Mouse (Mus musculus) c-Kit-positive CD71-positive TER-119-positive erythroid progenitor cells, embryonic 14.5 days (primary cell): ENCODE results near the gene Chn2.
A peak's percentile ranks its signal among the peaks of the same experiment; 100 is the strongest.

Source experiments
- DNase-seq: peaks from one replicate; pipeline ENCODE4 v3.0.0-alpha.2; 2013; ENCODE audit warnings: low spot score

The Chn2 gene

GRCm38 (mm10) chr6:54248354-54249252, 209.2 kb downstream of the Chn2 start:
- DNase-seq = no peak

DNA sequence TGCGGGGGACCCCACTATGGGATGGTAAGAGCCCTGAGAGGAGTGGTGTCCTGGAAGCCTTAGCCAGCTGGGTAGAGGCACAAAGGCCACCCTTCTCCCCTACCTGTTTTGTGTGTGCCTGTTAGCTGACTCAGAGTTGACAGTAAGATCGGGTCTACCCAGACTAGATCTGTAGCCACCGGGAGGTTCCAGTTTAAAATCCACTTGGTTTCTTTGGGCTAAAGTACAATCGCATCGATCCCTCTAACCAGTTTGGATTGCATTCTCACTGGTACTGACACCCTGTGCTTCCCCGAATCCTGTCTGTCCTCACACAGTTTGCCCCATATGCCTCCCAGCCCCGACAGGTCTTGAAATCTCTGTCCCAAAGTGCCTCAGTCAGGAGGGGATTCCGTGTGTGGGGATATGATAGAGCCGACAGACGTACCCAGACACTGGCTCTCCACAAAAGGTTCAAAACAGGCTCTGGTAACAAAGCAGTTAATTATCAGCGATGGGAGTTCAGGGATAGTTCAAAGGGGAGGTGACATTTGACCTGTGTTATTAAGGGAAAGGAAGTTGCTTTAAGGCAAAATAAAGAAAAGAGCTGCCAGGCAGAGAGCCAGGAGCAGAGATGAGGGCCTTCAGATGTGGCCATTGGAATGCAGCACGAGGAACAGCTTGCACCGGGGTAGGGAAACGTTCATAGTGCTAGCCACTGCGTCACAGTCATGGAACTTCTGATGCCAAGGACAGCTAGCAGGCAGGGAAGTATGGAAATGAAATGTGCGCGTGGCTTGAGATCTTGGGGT, 212.2 kb downstream of the Chn2 start:
- no peak for DNase-seq

DNA sequence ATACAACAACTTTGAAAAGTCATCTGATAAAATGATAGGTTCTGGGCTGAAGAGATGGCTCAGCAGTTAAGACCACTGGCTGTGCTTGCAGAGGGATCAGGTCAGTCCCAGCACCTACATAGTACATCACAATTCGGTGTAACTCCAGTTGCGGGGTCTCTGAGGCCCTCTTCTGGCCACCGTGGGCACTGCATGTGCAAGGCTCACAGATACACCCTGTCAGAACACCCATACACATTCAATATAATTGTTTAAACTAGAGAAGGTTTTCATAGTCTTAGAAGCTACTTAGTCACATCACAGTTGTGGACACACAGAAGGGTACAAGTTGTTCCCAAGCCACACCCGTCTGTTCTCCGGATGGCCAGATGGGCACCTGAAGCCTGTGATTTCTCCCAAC, 213.9 kb downstream of the Chn2 start:
- peak; percentile 13 for DNase-seq

- no peak for DNase-seq
Observed at GRCm38 (mm10) chr6:54253881-54254280, 214.5 kb downstream of the Chn2 start.

DNA sequence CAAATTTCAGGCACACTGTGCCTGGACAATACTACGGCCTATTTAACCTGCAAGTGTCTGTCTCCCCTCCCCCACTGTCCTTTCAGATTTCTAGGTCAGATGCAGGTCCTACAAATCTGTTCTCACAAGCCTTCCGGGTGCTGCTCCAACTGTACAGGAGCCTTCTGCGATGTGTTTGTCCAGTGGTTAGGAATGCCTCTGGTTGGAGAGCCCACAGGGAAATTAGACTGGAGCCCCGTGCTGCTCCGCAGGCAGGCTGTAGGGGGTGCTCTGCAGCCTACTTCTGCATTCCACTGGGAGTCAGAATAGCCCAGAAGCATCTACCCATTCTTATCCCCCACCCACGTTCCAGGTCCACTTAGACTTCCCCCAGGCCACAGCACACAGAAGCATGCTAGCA, 215.4 kb downstream of the Chn2 start:
- DNase-seq = no peak

DNA sequence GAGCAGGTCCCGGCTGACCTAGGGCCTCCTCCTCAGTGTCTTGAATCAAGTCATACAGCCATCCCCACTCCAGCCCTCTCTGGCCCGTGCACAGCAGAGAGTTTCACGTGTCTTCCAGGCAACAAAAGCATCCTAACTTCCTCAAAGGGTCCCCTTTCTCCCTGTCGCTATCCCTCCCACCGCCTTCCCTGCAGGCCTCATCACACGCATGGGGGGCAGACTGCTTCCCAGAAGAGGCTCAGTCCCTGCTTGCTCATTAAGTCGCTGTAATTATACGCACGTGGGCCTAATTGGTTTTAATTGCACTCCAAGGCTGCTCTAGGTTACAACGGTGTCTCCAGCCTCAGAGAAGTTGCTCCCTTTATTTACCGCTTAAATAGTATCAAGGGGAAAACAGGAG, 216.0 kb downstream of the Chn2 start:
- no peak for DNase-seq

- DNase-seq = no peak
Observed at GRCm38 (mm10) chr6:54256397-54256796, 217.0 kb downstream of the Chn2 start.

GRCm38 (mm10) chr6:54257552-54257951, 218.2 kb downstream of the Chn2 start:
- no peak for DNase-seq

- DNase-seq = no peak
Observed at GRCm38 (mm10) chr6:54258462-54258861, 219.1 kb downstream of the Chn2 start.

DNA sequence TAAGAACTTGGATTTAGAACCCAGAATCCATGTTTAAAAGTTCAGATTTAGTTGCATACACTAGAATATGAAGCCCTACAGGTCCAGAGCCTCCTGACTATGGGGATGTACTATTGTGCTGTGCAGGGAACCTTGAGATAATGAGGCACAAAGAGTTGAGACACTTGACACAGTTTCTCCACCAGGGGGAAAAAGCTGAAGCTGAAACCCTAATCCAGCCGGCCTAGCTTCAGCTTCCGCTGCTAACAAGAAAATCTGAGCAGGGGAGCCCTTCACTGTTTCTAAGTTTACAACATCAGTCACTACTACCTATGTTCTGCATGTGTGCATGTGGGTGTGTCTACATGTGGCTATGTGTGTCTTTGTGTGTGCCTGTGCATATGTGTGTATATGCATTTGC, 223.4 kb downstream of the Chn2 start:
- DNase-seq = no peak

- DNase-seq = no peak
Observed at GRCm38 (mm10) chr6:54263890-54264289, 224.5 kb downstream of the Chn2 start.

DNA sequence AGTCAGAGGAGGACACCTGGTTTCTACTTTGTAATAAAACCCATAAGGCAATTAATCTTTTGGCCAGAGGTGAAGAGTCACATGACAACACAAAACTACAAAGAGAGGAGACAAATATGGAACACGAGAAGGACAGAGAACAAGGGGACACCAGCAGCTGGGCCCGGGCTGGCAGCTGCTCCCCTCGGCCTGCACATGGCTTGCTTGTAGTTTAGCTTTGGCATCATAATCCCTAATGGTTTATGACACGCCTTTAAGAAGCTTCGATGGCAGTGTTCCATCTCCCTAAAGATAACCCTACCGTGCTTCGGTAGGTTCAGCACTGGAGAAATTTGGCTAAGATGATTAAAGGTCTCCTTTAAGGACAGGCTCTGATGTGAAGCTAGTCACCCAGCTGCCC, 225.2 kb downstream of the Chn2 start:
- DNase-seq = no peak

- DNase-seq = no peak
Observed at GRCm38 (mm10) chr6:54265384-54265783, 226.0 kb downstream of the Chn2 start.

DNA sequence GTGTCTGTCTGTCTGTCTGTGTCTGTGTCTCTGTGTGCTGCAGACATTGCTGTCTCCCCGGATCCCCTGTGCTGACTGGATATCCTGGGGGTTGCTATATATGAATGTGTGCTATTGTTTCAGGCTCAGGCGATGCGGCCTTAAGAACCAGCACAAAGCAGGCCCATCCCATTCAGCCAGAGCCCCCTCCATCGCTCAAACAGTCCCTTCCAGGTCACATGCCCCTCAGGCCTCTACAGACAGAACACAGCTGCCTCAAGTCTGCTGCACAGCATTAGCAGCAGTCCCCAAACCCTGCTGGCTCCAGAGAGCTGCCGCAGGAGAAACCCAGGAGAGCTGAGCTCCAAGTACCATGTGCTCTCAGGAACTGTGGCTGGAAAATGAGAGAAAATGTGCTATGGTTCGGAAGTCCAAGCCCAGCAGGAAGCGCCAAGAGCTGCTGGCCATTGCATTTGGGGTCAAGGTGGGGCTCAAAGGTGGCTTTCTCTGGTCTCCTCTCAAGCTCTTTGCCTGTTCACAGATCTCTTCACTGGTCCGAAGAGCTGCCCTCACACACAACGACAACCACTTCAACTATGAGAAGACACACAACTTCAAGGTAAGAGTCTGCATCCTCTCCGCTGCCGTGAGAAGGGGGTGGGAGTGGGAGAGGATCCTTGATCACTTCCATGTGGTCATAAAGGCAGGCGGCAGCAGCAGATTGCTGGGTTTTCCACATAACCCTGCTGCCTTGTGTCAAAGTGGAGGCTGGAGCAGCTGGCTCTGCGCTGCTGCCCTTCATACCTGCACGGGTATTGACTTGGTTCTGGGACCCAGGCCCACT, 233.4 kb downstream of the Chn2 start:
- DNase-seq = no peak

GRCm38 (mm10) chr6:54273379-54273730, 234.0 kb downstream of the Chn2 start:
- DNase-seq = no peak

DNA sequence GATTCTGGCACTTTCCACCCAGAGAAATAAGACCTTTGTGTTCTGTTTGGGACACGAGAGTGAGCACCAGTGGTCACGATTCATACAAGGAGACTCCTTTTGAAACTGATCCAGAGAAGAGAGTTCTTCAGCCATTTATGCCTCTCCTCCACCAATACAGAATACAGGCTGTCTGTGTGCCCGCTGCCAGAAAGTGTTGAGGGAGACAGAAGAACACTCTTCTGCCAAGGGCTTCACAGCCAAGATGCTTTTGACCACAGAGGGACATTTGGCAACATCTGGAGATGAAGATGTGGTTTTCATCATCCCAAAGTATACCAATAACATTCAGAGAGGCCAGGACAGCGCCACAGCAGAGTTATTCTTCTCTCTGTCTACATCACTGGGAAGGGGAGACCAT, 237.9 kb downstream of the Chn2 start:
- no peak for DNase-seq

GRCm38 (mm10) chr6:54277828-54278227, 238.5 kb downstream of the Chn2 start:
- no peak for DNase-seq

DNA sequence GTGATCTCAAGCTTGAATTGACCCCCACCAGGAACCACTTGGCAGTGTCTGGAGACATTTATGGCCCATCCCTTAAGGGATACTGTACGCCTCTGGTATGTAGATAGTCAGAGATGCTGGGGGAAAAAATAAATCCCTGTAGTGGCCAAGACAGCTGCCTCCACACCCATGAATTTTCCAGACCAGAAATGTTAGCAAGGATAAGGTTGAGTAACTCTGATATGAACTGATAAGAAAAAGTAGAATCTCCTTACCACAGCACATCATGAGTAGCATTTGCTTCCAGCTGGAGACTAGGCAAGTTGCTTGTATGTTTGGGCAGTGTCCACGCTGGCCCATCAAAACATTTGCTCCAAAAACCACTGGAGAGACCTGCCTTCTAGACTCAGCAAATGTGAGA, 239.3 kb downstream of the Chn2 start:
- no peak for DNase-seq

DNA sequence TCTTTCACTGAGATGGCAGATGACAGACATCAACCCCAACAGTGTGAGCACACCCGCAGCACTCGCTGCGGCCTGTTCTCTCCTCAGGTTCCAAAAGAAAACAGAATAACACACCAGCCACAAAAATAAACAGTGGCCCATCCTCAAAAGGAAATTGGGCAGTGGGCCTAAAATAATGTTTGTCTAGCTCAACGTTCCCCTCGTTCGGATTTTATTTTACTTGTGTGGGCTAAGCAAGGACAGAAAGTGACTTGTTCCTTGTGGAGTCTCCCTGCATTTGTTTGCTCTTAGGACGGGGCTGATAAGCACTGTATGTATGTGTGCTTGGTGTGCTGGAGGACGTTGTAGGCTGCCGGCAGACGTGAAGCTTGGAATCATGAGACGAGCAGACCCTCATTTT, 240.0 kb downstream of the Chn2 start:
- DNase-seq = no peak

DNA sequence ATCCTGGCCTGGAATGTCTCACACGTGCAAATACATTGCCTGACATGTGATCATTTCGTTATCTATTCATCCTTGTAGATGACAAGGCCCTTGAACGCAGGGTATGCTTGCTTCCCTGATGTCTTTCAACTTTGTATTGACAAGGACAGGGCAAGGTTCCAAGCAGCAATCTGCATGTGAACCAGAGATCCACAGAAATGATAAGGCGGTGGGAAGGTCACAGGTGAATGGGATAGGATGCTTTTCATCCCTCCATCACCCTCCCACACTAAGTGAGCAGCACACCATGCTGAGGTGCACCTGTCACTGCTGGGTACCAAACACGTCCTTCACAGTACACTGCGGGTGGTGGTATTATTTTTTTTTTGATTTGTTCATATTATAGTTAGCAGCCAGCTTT, 240.9 kb downstream of the Chn2 start:
- no peak for DNase-seq

DNA sequence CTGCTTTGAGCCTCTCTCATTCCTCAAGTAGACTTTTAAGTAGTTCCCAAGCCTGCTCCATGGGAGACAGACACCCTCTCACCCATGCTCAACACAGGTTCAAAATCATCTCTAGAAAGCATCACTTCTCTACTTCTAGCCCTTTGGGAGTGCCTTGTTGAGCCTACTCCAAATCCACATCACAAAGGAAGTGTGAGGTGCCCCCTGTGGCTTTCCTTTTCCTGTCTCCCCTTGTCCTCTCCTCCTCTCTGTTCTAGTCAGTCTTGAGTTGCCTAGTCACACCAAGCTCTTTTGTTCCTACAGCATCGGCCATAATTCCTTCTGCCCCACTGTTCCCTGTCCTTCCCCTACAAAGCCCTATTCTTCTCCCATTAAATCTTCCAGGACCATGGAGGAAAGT, 243.9 kb downstream of the Chn2 start:
- DNase-seq = no peak

GRCm38 (mm10) chr6:54284167-54284711, 244.9 kb downstream of the Chn2 start:
- DNase-seq = no peak
